Mouse (Mus musculus): ENCODE measurements around the gene Tas2r118. TPM values are rescaled to one million over a fixed set of nuclear protein-coding genes. Genes with fewer than 3 reads are reported as not detected.

Gene Tas2r118
- not detected for total RNA-seq (2021)
- long read RNA-seq, experiment 1: 0 reads
- long read RNA-seq, experiment 2: 0 reads

GRCm38 (mm10) chr6:23969960-23970359 lies at the start of gene Tas2r118:
Gene Tas2r118 (minus strand): TSS chr6:23970060.
- no peak within 1 kb of the TSS for H3K27ac ChIP-seq
- TF ChIP-seq CTCF (conservative IDR thresholded peaks at IDR 0.05): no peak
- no peak within 1 kb of the TSS for H3K4me3 ChIP-seq
- DNase-seq (ENCODE audit: low spot score in 2 of 2): no peak

GRCm38 (mm10) chr6:24018320-24018719 lies 48.5 kb upstream of the Tas2r118 start:
- no peak overlapping the region for H3K4me3 ChIP-seq
- TF ChIP-seq CTCF (conservative IDR thresholded peaks at IDR 0.05): no peak
- no peak for DNase-seq (ENCODE audit: low spot score in 2 of 2)
- no peak overlapping the region for H3K27ac ChIP-seq

- Histone ChIP-seq H3K4me3 (no peak overlapping the region), H3K27ac (no peak overlapping the region)
- TF ChIP-seq CTCF (conservative IDR thresholded peaks at IDR 0.05): no peak
- DNase-seq (ENCODE audit: low spot score in 2 of 2): no peak
Observed at GRCm38 (mm10) chr6:23993276-23993675, 23.4 kb upstream of the Tas2r118 start.

GRCm38 (mm10) chr6:23990687-23991387 lies 21.0 kb upstream of the Tas2r118 start:
- no peak overlapping the region for H3K27ac ChIP-seq
- H3K4me3 ChIP-seq: no peak overlapping the region
- no peak for TF ChIP-seq CTCF (conservative IDR thresholded peaks at IDR 0.05)
- DNase-seq (ENCODE audit: low spot score in 2 of 2): no peak

- no peak for TF ChIP-seq CTCF (conservative IDR thresholded peaks at IDR 0.05)
- no peak for DNase-seq (ENCODE audit: low spot score in 2 of 2)
- no peak overlapping the region for H3K4me3 ChIP-seq
- H3K27ac ChIP-seq: no peak overlapping the region
Observed at GRCm38 (mm10) chr6:23986293-23986692, 16.4 kb upstream of the Tas2r118 start.

GRCm38 (mm10) chr6:23966980-23967379 lies 2.9 kb downstream of the Tas2r118 start:
- no peak for TF ChIP-seq CTCF (conservative IDR thresholded peaks at IDR 0.05)
- no peak for DNase-seq (ENCODE audit: low spot score in 2 of 2)
- no peak overlapping the region for H3K27ac ChIP-seq
- H3K4me3 ChIP-seq: no peak overlapping the region

GRCm38 (mm10) chr6:23965925-23966324 lies 3.9 kb downstream of the Tas2r118 start:
- DNase-seq (ENCODE audit: low spot score in 2 of 2): no peak
- Histone ChIP-seq H3K4me3 (no peak overlapping the region), H3K27ac (no peak overlapping the region)
- TF ChIP-seq CTCF (conservative IDR thresholded peaks at IDR 0.05): no peak

GRCm38 (mm10) chr6:23963741-23964140 lies 6.1 kb downstream of the Tas2r118 start:
- DNase-seq (ENCODE audit: low spot score in 2 of 2): no peak

GRCm38 (mm10) chr6:23940776-23941175 lies 29.1 kb downstream of the Tas2r118 start:
- no peak overlapping the region for H3K27ac ChIP-seq
- no peak overlapping the region for H3K4me3 ChIP-seq
- no peak for TF ChIP-seq CTCF (conservative IDR thresholded peaks at IDR 0.05)
- no peak for DNase-seq (ENCODE audit: low spot score in 2 of 2)

More at GRCm38 (mm10) chr6:23963741-23964140, 6.1 kb downstream of the Tas2r118 start:
- H3K27ac ChIP-seq: no peak overlapping the region
- no peak for TF ChIP-seq CTCF (conservative IDR thresholded peaks at IDR 0.05)
- H3K4me3 ChIP-seq: no peak overlapping the region

- H3K27ac ChIP-seq: no peak overlapping the region
- no peak for TF ChIP-seq CTCF (conservative IDR thresholded peaks at IDR 0.05)
- no peak overlapping the region for H3K4me3 ChIP-seq
- no peak for DNase-seq (ENCODE audit: low spot score in 2 of 2)
Observed at GRCm38 (mm10) chr6:23938575-23939488, 31.0 kb downstream of the Tas2r118 start.

- no peak overlapping the region for H3K27ac ChIP-seq
- no peak for DNase-seq (ENCODE audit: low spot score in 2 of 2)
- no peak for TF ChIP-seq CTCF (conservative IDR thresholded peaks at IDR 0.05)
- no peak overlapping the region for H3K4me3 ChIP-seq
Observed at GRCm38 (mm10) chr6:23936414-23936813, 33.4 kb downstream of the Tas2r118 start.

- TF ChIP-seq CTCF (conservative IDR thresholded peaks at IDR 0.05): no peak
- no peak overlapping the region for H3K27ac ChIP-seq
- H3K4me3 ChIP-seq: no peak overlapping the region
- DNase-seq (ENCODE audit: low spot score in 2 of 2): no peak
Observed at GRCm38 (mm10) chr6:23923806-23924205, 46.1 kb downstream of the Tas2r118 start.

Other genes with a start within 250 kb of the Tas2r118 start
- gene Cadps2, start 130.6 kb downstream of the Tas2r118 start, total RNA-seq (2021): 10 to 100 TPM; 81.1 to 81.7 TPM
- gene Slc13a1, start 198.0 kb upstream of the Tas2r118 start, total RNA-seq (2021): under 1 TPM; 0.31 to 0.37 TPM